ENCODE assay signal across 8 mouse cellular contexts in genomic region chr15:82148510-82148911, GRCm38 (mm10). TPM values are rescaled to one million over a fixed set of nuclear protein-coding genes. Genes with fewer than 3 reads are reported as not detected.
DNase-seq lines count a peak whose midpoint lies in the region; ATAC-seq and TF ChIP-seq lines count a peak whose summit lies in the region.

No protein-coding gene starts in this region.

- H3K4me2 ChIP-seq in liver, embryonic 11.5 days: peak overlapping the region; percentile 90

- peak overlapping the region; percentile 71; the same call in 1 of the 2 replicates for H3K27ac ChIP-seq in embryonic fibroblast, embryonic 13.5 days (ENCODE audit: insufficient read depth, low read length)
- peak overlapping the region; percentile 78; the same call in 1 of the 2 replicates for H3K27ac ChIP-seq in liver, embryonic 11.5 days (ENCODE audit: low read depth, low read length)

- no peaks in the 10 kb centered on the region; the same call in 1 of the 2 replicates for H3K36me3 ChIP-seq in liver, embryonic 11.5 days (ENCODE audit: control insufficient read depth, insufficient read depth, low read length)

- no peaks in the 10 kb centered on the region for H3K27me3 ChIP-seq in liver, embryonic 11.5 days (replicated peaks; ENCODE audit: control insufficient read depth, insufficient read depth, low read length)

- H3K4me1 ChIP-seq in embryonic fibroblast, embryonic 13.5 days (ENCODE audit: control insufficient read depth, insufficient read depth, low read length): peaks cover 3% of the 10 kb centered on the region
- H3K4me1 ChIP-seq in liver, embryonic 11.5 days (replicated peaks; ENCODE audit: control insufficient read depth, insufficient read depth, low read length): peaks cover 41% of the 10 kb centered on the region

- no peak for ATAC-seq in liver, embryonic 11.5 days (replicated peaks; ENCODE audit: low FRiP score)

- 21% methylated on average over 9 of the region's 9 CpGs for WGBS in liver, embryonic 11.5 days

- peak overlapping the region; percentile 82 for H3K9ac ChIP-seq in liver, embryonic 11.5 days (ENCODE audit: low read depth, low read length)

- no peak for TF ChIP-seq POLR2A in embryonic fibroblast, embryonic 13.5 days (IDR thresholded peaks at IDR 0.05; ENCODE audit: low read depth, low read length)

- no peak for TF ChIP-seq CTCF in embryonic fibroblast, embryonic 13.5 days (IDR thresholded peaks at IDR 0.05; ENCODE audit: borderline replicate concordance, insufficient read depth, low read length)

- no peaks in the 10 kb centered on the region for H3K9me3 ChIP-seq in liver, embryonic 11.5 days (ENCODE audit: control insufficient read depth, low read length)

- H3K4me3 ChIP-seq in embryonic fibroblast, embryonic 13.5 days (ENCODE audit: insufficient read depth, low read length): peak overlapping the region; percentile 93
- H3K4me3 ChIP-seq in liver, embryonic 11.5 days (ENCODE audit: low read depth, low read length): peak overlapping the region; percentile 67

- peak; percentile 20 for DNase-seq in embryo, embryonic 11 days
- DNase-seq in embryo, embryonic 10.5 days (ENCODE audit: low spot score): no peak
- DNase-seq in 416B (ENCODE audit: low read depth): peak; percentile 45
- DNase-seq in liver, embryonic 11.5 days (ENCODE audit: low spot score): no peak
- DNase-seq in yolk sac, embryonic 10.5 days (ENCODE audit: low spot score): peak; percentile 50
- DNase-seq in urinary bladder, adult 18-20 months (ENCODE audit: low spot score in 2 of 2): no peak
- no peak for DNase-seq in adrenal gland, adult 18-20 months (ENCODE audit: low spot score in 2 of 2)

RNA-seq across cellular contexts. Expression of gene Srebf2, which starts 1.5 kb away (rescaled TPM):
- 86.4 and 87.3 TPM in 2 replicates for polyA plus RNA-seq in embryonic fibroblast, embryonic 13.5 days (2011; ENCODE audit: insufficient read length, low read depth, missing spikeins)
- 99.7 and 101 TPM in 2 replicates for polyA plus RNA-seq in liver, embryonic 11.5 days (2014; fragmentation: Nextera tagmentation; extraction: Ambion mirVana)
- 100 to 1,000 TPM in 1 of 2 experiments, 10 to 100 TPM in 1; 79.3 to 109 TPM for total RNA-seq in adrenal gland, adult 18-20 months (2021)

RNA-seq across cellular contexts. Expression of gene Ccdc134, which starts 20.8 kb away (rescaled TPM):
- polyA plus RNA-seq in embryonic fibroblast, embryonic 13.5 days (2011; ENCODE audit: insufficient read length, low read depth, missing spikeins): 15.0 and 18.6 TPM in 2 replicates
- polyA plus RNA-seq in liver, embryonic 11.5 days (2014; fragmentation: Nextera tagmentation; extraction: Ambion mirVana): 17.1 and 17.5 TPM in 2 replicates
- total RNA-seq in adrenal gland, adult 18-20 months (2021): 1 to 10 TPM; 6.7 to 8.9 TPM

Comparison
In these comparisons a context has a peak if more than half of its experiments do, and no peak if none do; other contexts are left out.
1. DNase-seq: peak in embryo, embryonic 11 days (single experiment), 416B (single experiment) and yolk sac, embryonic 10.5 days (single experiment); none in embryo, embryonic 10.5 days (single experiment), liver, embryonic 11.5 days (single experiment), urinary bladder, adult 18-20 months (0 of 2) and adrenal gland, adult 18-20 months (0 of 2).